Mouse (Mus musculus) Muller cell, postnatal 12 days (primary cell): ENCODE results near the gene Mn1.
A peak's percentile ranks its signal among the peaks of the same experiment; 100 is the strongest.

Experiments used
- DNase-seq: peaks from one replicate; pipeline ENCODE4 v3.0.0-alpha.2; 2015; ENCODE audit errors: inconsistent ontology term

Mn1 gene

GRCm38 (mm10) chr5:111416591-111417374, at the start of gene Mn1:
Gene Mn1 (plus strand): TSS chr5:111417362.
- DNase-seq, result peak; percentile 92

- DNase-seq, result no peak
Observed at GRCm38 (mm10) chr5:111367937-111368517, 49.1 kb upstream of the Mn1 start.

- DNase-seq, result no peak
Observed at GRCm38 (mm10) chr5:111368576-111368975, 48.6 kb upstream of the Mn1 start.

- DNase-seq, result no peak
Observed at GRCm38 (mm10) chr5:111375616-111376015, 41.5 kb upstream of the Mn1 start.

- no peak for DNase-seq
Observed at GRCm38 (mm10) chr5:111376276-111377020, 40.7 kb upstream of the Mn1 start.

GRCm38 (mm10) chr5:111378126-111378993, 38.8 kb upstream of the Mn1 start:
- DNase-seq, result no peak

GRCm38 (mm10) chr5:111383335-111383734, 33.8 kb upstream of the Mn1 start:
- DNase-seq, result no peak

- no peak for DNase-seq
Observed at GRCm38 (mm10) chr5:111390911-111391310, 26.3 kb upstream of the Mn1 start.

- no peak for DNase-seq
Observed at GRCm38 (mm10) chr5:111391485-111391884, 25.7 kb upstream of the Mn1 start.

GRCm38 (mm10) chr5:111393346-111394197, 23.6 kb upstream of the Mn1 start:
- DNase-seq, result peak; percentile 69

- DNase-seq, result peak; percentile 33
Observed at GRCm38 (mm10) chr5:111394198-111395053, 22.7 kb upstream of the Mn1 start.

GRCm38 (mm10) chr5:111395771-111396170, 21.4 kb upstream of the Mn1 start:
- no peak for DNase-seq

- DNase-seq, result no peak
Observed at GRCm38 (mm10) chr5:111396199-111396598, 21.0 kb upstream of the Mn1 start.

- DNase-seq, result peak; percentile 36
Observed at GRCm38 (mm10) chr5:111398471-111398870, 18.7 kb upstream of the Mn1 start.

- no peak for DNase-seq
Observed at GRCm38 (mm10) chr5:111399271-111399670, 17.9 kb upstream of the Mn1 start.

- DNase-seq, result no peak
Observed at GRCm38 (mm10) chr5:111401879-111402650, 15.1 kb upstream of the Mn1 start.

- DNase-seq, result no peak
Observed at GRCm38 (mm10) chr5:111402651-111402996, 14.5 kb upstream of the Mn1 start.

GRCm38 (mm10) chr5:111404721-111405120, 12.4 kb upstream of the Mn1 start:
- DNase-seq, result no peak

GRCm38 (mm10) chr5:111408470-111409105, 8.6 kb upstream of the Mn1 start:
- peak; percentile 27 for DNase-seq
